Mouse (Mus musculus): Measurements from ENCODE around the gene Fam83f. TPM values are rescaled to one million over a fixed set of nuclear protein-coding genes. Genes with fewer than 3 reads are reported as not detected.
A peak's percentile ranks its signal among the peaks of the same experiment; 100 is the strongest.

The Fam83f gene
- 0.50 and 0.53 TPM in 2 replicates for polyA plus RNA-seq (2012; rRNA removed)

DNA sequence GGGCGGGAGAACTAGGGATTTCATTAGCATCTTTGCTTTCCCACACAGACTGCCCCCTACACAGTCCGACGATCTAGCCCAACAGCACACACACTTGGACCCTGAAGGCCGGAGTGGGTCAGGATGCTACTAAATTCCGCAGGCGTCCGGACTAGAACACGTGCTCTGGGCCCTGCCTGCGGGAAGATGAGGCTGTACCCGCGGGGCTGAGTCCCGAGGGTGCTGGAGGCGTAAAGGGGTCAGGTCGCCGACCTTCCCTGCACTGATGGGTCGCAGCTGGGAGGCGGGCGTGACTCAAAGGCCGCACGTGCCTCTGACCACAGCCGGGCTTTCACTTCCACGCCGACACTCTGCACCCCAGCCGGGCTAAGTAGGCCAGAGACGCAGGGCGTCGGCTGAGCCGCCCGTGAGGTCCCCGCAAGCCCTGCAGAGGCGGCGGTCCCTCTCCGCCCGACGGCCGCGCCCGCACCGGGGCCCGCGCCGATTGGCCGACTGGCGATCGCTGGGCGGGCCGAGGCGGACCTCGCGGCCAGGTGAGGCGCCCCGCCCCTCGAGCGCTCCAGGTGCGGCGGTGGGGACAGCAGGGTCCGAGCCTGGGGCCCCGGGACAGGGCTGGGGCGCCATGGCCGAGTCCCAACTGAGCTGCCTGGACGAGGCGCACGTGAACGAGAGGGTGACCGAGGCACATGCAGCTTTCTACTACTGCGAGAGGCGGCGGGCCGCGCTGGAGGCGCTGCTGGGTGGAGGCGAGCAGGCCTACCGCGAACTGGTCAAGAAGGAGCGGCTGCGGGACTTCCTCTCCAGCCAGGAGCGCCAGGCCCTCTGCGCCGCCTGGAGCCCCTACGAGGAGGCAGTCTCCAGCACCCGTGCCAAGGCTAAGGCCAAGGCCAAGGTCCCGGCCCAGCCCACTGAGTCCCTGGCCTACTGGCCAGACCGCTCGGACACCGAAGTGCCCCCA lies at the start of gene Fam83f:
Gene Fam83f (plus strand): TSS at position 553 of the 958 bp plus-strand sequence.
- no peak for TF ChIP-seq POLR2A (IDR thresholded peaks at IDR 0.05; ENCODE audit: extremely low read depth, insufficient read depth, low read length)
- TF ChIP-seq CTCF (IDR thresholded peaks at IDR 0.05; ENCODE audit: extremely low read depth, insufficient read depth, low read length), result no peak
- H3K27ac ChIP-seq (ENCODE audit: insufficient read depth, low read length), result no peak within 1 kb of the TSS
- no peak within 1 kb of the TSS for H3K4me3 ChIP-seq (ENCODE audit: insufficient read depth, low read length)
- peaks cover 5% of the 10 kb centered on the region for H3K4me1 ChIP-seq (ENCODE audit: control insufficient read depth, insufficient read depth, low read length)

DNA sequence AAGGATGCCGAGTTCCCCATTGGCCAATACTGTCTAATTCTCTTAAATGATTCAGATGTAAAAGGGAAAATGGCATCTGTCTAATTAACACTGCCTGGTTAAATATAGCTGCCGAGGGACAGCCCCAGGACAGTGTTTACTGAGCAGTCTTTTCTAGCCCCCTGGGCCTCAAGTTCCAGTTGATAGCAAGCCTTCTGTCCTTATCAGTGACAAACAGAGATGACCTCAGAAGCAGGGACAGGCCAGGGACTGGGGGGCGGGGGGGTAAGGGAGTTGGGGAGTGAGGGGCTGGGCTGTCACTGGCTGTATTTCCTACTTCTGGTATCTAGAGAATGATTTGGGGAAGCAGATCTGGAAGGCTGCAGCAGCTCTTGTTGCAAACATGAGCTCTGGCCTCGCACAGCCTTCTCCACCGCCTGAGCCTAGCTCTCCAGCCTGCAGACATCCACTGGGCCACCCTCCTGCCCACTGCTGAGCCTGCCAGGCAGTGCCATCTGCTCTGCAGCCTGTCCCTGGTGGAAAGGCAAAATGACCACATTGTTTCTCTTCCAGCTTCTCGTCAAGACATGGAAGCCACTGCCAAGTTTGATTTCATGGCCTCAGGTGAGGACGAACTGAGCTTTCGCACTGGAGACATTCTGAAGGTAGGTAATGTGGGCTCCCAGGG lies 48.3 kb upstream of the Fam83f start:
- TF ChIP-seq CTCF (IDR thresholded peaks at IDR 0.05; ENCODE audit: extremely low read depth, insufficient read depth, low read length) (no peak), POLR2A (IDR thresholded peaks at IDR 0.05; ENCODE audit: extremely low read depth, insufficient read depth, low read length) (no peak)
- Histone ChIP-seq H3K4me1 (ENCODE audit: control insufficient read depth, insufficient read depth, low read length) (no peaks in the 10 kb centered on the region), H3K4me3 (ENCODE audit: insufficient read depth, low read length) (no peak overlapping the region), H3K27ac (ENCODE audit: insufficient read depth, low read length) (no peak overlapping the region)

DNA sequence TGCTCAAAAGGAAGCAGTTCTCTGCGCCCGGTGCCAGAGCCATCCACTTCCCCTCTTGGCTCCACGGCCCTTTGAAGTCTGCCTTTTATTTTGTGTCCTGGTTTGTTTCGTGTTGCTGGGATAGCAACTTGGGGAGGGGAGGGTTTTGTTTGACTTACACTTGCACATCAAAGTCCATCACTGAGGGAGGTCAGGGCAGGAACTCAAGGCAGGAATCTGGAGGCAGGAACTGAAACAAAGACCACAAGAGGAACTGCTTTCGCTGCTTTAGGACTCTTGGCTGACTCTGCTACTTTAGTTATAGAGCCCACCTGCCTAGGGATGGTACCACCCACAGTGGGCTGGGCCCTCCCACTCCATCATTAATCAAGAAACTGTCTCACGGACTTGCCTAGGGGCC lies 45.2 kb upstream of the Fam83f start:
- Histone ChIP-seq H3K27ac (ENCODE audit: insufficient read depth, low read length) (no peak overlapping the region), H3K4me1 (ENCODE audit: control insufficient read depth, insufficient read depth, low read length) (no peaks in the 10 kb centered on the region), H3K4me3 (ENCODE audit: insufficient read depth, low read length) (no peak overlapping the region)
- TF ChIP-seq CTCF (IDR thresholded peaks at IDR 0.05; ENCODE audit: extremely low read depth, insufficient read depth, low read length), result no peak
- TF ChIP-seq POLR2A (IDR thresholded peaks at IDR 0.05; ENCODE audit: extremely low read depth, insufficient read depth, low read length), result no peak

DNA sequence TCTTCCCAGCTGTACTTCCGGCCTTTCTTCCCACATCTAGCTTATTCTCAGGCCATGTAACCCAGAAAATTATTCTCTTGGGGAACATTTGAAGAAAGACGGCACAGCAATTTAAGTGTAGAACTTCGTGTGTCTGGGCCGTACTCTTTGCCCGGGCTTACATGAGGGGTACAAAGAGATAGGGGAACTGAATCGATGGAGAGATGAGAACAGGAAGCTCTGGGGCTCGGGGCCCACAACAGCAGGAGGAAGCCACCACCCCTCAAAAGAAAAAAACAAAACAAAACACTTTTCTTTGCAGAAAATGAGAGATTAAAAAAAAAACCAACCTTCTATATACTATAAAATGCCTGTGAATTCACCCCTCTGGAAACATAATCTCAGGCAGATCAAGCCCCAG lies 41.5 kb upstream of the Fam83f start:
- H3K27ac ChIP-seq (ENCODE audit: insufficient read depth, low read length), result no peak overlapping the region
- no peak for TF ChIP-seq CTCF (IDR thresholded peaks at IDR 0.05; ENCODE audit: extremely low read depth, insufficient read depth, low read length)
- TF ChIP-seq POLR2A (IDR thresholded peaks at IDR 0.05; ENCODE audit: extremely low read depth, insufficient read depth, low read length), result no peak
- H3K4me1 ChIP-seq (ENCODE audit: control insufficient read depth, insufficient read depth, low read length), result peaks cover 8% of the 10 kb centered on the region
- H3K4me3 ChIP-seq (ENCODE audit: insufficient read depth, low read length), result no peak overlapping the region

DNA sequence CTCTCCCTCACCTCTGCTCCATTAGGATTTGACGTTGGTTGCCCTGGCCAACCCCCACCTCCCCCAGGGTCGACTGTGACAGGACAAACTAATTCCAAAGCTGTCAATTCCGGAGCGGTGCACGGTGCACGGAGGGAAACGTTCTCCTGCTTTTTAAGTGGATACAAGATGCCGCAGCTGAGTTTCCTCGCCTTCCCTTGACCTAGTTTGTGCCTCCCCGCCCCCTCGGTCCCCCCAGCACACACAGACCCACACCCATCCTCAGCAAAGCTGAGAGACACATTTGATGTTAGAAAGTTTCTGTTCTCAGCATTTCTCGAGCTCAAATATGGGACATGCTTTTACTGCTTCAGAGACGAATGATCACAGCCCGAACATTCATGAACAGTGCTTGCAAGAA lies 40.9 kb upstream of the Fam83f start:
- TF ChIP-seq CTCF (IDR thresholded peaks at IDR 0.05; ENCODE audit: extremely low read depth, insufficient read depth, low read length) (no peak), POLR2A (IDR thresholded peaks at IDR 0.05; ENCODE audit: extremely low read depth, insufficient read depth, low read length) (no peak)
- H3K27ac ChIP-seq (ENCODE audit: insufficient read depth, low read length), result no peak overlapping the region
- H3K4me3 ChIP-seq (ENCODE audit: insufficient read depth, low read length), result no peak overlapping the region
- H3K4me1 ChIP-seq (ENCODE audit: control insufficient read depth, insufficient read depth, low read length), result peaks cover 8% of the 10 kb centered on the region

DNA sequence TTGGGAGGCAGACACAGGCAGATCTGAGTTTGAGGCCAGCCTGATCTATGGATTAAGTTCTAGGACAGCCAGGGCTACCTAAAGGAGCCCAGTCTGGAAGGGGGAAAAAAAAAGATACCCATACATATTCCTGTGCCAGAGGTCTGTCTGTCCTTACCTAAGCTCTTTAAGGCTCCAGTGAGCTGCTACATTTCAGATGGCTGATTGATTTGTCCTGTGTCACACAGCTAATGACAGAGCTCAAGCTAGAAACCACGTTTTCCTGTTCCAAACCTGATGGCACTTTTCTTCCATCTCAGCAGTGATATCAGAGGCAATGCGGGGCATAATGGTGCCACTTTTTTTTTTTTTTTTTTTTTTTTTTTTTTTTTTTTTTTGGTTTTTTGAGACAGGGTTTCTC lies 40.3 kb upstream of the Fam83f start:
- Histone ChIP-seq H3K27ac (ENCODE audit: insufficient read depth, low read length) (no peak overlapping the region), H3K4me1 (ENCODE audit: control insufficient read depth, insufficient read depth, low read length) (peaks cover 8% of the 10 kb centered on the region), H3K4me3 (ENCODE audit: insufficient read depth, low read length) (no peak overlapping the region)
- TF ChIP-seq CTCF (IDR thresholded peaks at IDR 0.05; ENCODE audit: extremely low read depth, insufficient read depth, low read length) (no peak), POLR2A (IDR thresholded peaks at IDR 0.05; ENCODE audit: extremely low read depth, insufficient read depth, low read length) (no peak)

DNA sequence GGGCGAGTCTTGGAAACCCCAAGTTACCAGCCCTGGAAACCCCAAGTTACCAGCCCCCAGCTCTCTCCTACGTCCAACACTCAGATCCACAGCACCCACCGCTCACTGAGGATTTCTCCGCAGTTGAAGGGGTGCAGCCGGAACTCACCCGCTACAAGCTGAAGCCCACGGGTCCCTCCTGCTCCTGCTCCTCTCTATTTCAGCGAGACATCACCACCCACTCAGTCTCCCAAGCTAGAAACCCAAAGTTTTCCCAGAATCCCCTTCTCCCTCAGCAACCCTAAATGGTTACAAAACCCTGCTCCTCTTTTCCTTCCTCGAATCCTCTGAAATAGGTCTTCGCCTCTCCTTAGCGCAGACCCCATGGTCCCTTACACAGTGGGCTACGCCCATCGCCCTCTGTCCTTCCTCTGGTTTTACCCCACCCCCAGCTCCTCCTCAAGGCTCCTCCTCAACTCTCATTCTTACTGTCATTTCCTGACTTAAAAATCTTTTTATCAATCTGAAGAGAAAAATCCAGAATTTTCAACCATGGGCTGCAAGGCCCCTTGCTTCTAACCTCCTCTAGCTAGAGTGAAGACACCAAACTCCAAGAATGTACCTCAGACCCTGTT lies 39.3 kb upstream of the Fam83f start:
- Histone ChIP-seq H3K27ac (ENCODE audit: insufficient read depth, low read length) (peak overlapping the region; percentile 64), H3K4me3 (ENCODE audit: insufficient read depth, low read length) (no peak overlapping the region), H3K4me1 (ENCODE audit: control insufficient read depth, insufficient read depth, low read length) (peaks cover 11% of the 10 kb centered on the region)
- TF ChIP-seq POLR2A (IDR thresholded peaks at IDR 0.05; ENCODE audit: extremely low read depth, insufficient read depth, low read length) (0 out of 2 replicates have a peak, but pooled peaks have one; percentile 29), CTCF (IDR thresholded peaks at IDR 0.05; ENCODE audit: extremely low read depth, insufficient read depth, low read length) (no peak)

DNA sequence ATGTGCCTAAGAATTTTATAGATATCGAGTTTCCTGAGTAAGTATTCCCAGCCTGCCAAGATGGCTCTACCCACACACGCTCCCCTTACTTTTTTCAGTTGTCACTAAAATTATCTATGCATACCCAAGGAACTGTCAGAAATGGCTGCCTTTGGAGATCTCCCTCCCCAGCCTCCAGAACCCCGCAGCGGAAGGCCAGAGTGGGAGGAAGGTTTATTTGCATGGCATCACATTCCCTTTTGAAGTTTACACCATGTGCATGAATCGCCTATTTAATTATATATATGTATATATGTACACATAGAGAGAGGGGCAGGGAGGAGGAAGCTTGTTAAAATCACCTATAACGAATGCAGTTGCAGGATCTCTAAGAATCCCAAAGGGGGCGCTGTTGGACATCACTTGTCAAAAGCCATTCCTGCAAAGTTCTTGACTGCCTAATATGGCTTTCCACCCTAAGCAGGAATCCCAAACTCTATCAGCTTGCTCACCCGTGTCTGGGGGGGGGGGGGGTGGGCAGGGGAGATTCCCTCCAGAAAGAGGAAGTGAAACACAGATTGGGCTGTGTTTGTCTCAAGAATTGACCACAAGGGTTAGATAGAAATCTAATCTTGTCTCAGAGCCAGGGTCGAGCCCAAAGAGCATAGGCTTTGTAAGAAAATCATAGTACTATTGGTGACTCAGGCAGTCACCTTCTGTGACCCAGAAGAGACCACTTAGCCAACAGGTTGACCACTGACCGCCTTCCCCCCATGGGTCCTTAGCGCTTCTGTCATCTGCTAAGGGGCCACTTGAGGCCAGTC lies 37.1 kb upstream of the Fam83f start:
- TF ChIP-seq POLR2A (IDR thresholded peaks at IDR 0.05; ENCODE audit: extremely low read depth, insufficient read depth, low read length) (no peak), CTCF (IDR thresholded peaks at IDR 0.05; ENCODE audit: extremely low read depth, insufficient read depth, low read length) (peak; percentile 64)
- H3K4me1 ChIP-seq (ENCODE audit: control insufficient read depth, insufficient read depth, low read length), result peaks cover 11% of the 10 kb centered on the region
- no peak overlapping the region for H3K27ac ChIP-seq (ENCODE audit: insufficient read depth, low read length)
- H3K4me3 ChIP-seq (ENCODE audit: insufficient read depth, low read length), result no peak overlapping the region

Data from cortical plate, adult 2 months (tissue).